Mouse (Mus musculus): ENCODE results near the gene Pcx. TPM values are rescaled to one million over a fixed set of nuclear protein-coding genes. Genes with fewer than 3 reads are reported as not detected.

Pcx gene
- polyA plus RNA-seq, 1 experiment = 41.9 TPM

DNA sequence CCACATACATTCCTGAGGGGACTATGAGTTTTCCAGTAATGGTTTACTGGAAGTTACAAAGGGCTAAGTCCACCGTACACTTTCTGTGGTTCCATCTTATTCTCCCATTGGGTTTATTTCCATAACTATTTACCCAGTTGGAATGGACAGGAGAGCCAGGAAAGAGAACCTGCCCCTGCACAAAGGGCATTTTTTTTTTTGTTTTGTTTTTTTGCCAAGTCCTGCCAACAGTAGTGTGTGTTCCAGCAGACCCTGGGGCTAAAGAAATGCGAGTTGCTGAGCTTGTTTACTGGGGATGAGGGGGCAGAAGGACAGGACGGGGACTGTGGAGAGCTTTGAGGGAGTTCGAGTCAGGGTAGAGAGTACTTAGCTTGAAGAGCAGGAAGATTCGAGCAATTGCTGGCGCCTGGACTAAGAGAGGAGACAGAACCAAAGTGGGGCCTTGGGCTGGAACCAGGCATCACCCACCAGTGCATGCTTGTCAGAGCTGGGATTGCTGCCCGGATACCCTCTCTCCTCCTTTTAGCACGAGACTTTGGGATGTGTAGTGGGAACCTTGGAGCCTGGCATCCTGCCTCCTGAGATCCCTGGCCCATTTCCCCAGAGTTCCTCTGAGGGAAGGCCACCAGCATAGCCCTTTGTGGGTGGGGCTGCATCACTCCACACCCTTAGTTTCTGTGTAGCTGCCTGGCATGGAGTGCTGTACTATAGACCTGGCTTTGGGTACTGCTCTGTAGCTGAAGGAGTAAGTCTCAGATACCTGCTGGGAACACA lies 47.7 kb downstream of the Pcx start:
- DNase-seq = no peak
- no peaks in the 10 kb centered on the region for H3K36me3 ChIP-seq (ENCODE audit: control insufficient read depth, insufficient read depth, low read length)
- no peaks in the 10 kb centered on the region for H3K4me1 ChIP-seq (replicated peaks; ENCODE audit: control insufficient read depth, insufficient read depth, low read length)
- H3K27me3 ChIP-seq (ENCODE audit: control insufficient read depth, insufficient read depth, low read length) = no peaks in the 10 kb centered on the region
- 86% methylated on average over 8 of the region's 8 CpGs for WGBS
- no peak overlapping the region for H3K4me3 ChIP-seq (ENCODE audit: control insufficient read depth, insufficient read depth, low read length)
- H3K27ac ChIP-seq (ENCODE audit: control insufficient read depth, insufficient read depth, low read length) = no peak overlapping the region
- TF ChIP-seq CTCF (IDR thresholded peaks at IDR 0.05; ENCODE audit: borderline replicate concordance, control insufficient read depth, extremely low read depth, insufficient read depth, low read length, poor library complexity) (no peak), POLR2A (IDR thresholded peaks at IDR 0.05; ENCODE audit: control insufficient read depth, extremely low read depth, insufficient read depth, low read length, poor library complexity) (no peak)

- H3K4me1 ChIP-seq (replicated peaks; ENCODE audit: control insufficient read depth, insufficient read depth, low read length) = no peaks in the 10 kb centered on the region
- DNase-seq = no peak
- no peak overlapping the region for H3K4me3 ChIP-seq (ENCODE audit: control insufficient read depth, insufficient read depth, low read length)
- no peaks in the 10 kb centered on the region for H3K36me3 ChIP-seq (ENCODE audit: control insufficient read depth, insufficient read depth, low read length)
- H3K27ac ChIP-seq (ENCODE audit: control insufficient read depth, insufficient read depth, low read length) = no peak overlapping the region
- WGBS = 97% methylated on average over 3 of the region's 3 CpGs
- TF ChIP-seq CTCF (IDR thresholded peaks at IDR 0.05; ENCODE audit: borderline replicate concordance, control insufficient read depth, extremely low read depth, insufficient read depth, low read length, poor library complexity) (no peak), POLR2A (IDR thresholded peaks at IDR 0.05; ENCODE audit: control insufficient read depth, extremely low read depth, insufficient read depth, low read length, poor library complexity) (no peak)
- no peaks in the 10 kb centered on the region for H3K27me3 ChIP-seq (ENCODE audit: control insufficient read depth, insufficient read depth, low read length)
These were observed 48.3 kb downstream of the Pcx start for GRCm38 (mm10) chr19:4558570-4558955.

GRCm38 (mm10) chr19:4559011-4559410 lies 48.7 kb downstream of the Pcx start:
- Histone ChIP-seq H3K36me3 (ENCODE audit: control insufficient read depth, insufficient read depth, low read length) (no peaks in the 10 kb centered on the region), H3K4me3 (ENCODE audit: control insufficient read depth, insufficient read depth, low read length) (no peak overlapping the region), H3K27ac (ENCODE audit: control insufficient read depth, insufficient read depth, low read length) (no peak overlapping the region), H3K27me3 (ENCODE audit: control insufficient read depth, insufficient read depth, low read length) (no peaks in the 10 kb centered on the region), H3K4me1 (replicated peaks; ENCODE audit: control insufficient read depth, insufficient read depth, low read length) (no peaks in the 10 kb centered on the region)
- WGBS = 70% methylated on average over 3 of the region's 3 CpGs
- no peak for DNase-seq
- TF ChIP-seq CTCF (IDR thresholded peaks at IDR 0.05; ENCODE audit: borderline replicate concordance, control insufficient read depth, extremely low read depth, insufficient read depth, low read length, poor library complexity) = no peak
- no peak for TF ChIP-seq POLR2A (IDR thresholded peaks at IDR 0.05; ENCODE audit: control insufficient read depth, extremely low read depth, insufficient read depth, low read length, poor library complexity)

DNA sequence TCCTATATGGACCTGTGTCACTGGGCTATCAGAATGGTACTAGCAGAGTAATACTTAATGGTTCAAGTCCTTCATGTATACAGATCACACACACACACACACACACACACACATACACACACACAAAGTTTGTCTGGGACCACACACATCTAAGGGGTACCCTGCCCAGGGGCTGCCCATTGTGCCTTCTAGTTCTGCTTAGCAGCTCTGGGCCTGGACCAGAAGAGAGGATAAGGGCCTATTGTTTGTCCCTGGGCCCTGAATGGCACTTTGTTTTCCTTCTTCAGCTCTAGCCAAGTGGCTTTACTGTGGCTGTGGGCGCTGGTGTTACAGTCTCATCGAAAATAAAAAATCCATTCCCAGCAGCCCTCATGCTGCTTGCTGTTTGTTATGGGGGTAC lies 49.3 kb downstream of the Pcx start:
- Histone ChIP-seq H3K36me3 (ENCODE audit: control insufficient read depth, insufficient read depth, low read length) (no peaks in the 10 kb centered on the region), H3K27me3 (ENCODE audit: control insufficient read depth, insufficient read depth, low read length) (no peaks in the 10 kb centered on the region), H3K4me3 (ENCODE audit: control insufficient read depth, insufficient read depth, low read length) (no peak overlapping the region), H3K27ac (ENCODE audit: control insufficient read depth, insufficient read depth, low read length) (no peak overlapping the region), H3K4me1 (replicated peaks; ENCODE audit: control insufficient read depth, insufficient read depth, low read length) (no peaks in the 10 kb centered on the region)
- WGBS = 94% methylated on average over 2 of the region's 2 CpGs
- no peak for DNase-seq
- TF ChIP-seq CTCF (IDR thresholded peaks at IDR 0.05; ENCODE audit: borderline replicate concordance, control insufficient read depth, extremely low read depth, insufficient read depth, low read length, poor library complexity) (no peak), POLR2A (IDR thresholded peaks at IDR 0.05; ENCODE audit: control insufficient read depth, extremely low read depth, insufficient read depth, low read length, poor library complexity) (no peak)

- H3K27me3 ChIP-seq (ENCODE audit: control insufficient read depth, insufficient read depth, low read length) = no peaks in the 10 kb centered on the region
- H3K4me3 ChIP-seq (ENCODE audit: control insufficient read depth, insufficient read depth, low read length) = no peak overlapping the region
- 90% methylated on average over 5 of the region's 5 CpGs for WGBS
- H3K27ac ChIP-seq (ENCODE audit: control insufficient read depth, insufficient read depth, low read length) = no peak overlapping the region
- H3K4me1 ChIP-seq (replicated peaks; ENCODE audit: control insufficient read depth, insufficient read depth, low read length) = no peaks in the 10 kb centered on the region
- TF ChIP-seq CTCF (IDR thresholded peaks at IDR 0.05; ENCODE audit: borderline replicate concordance, control insufficient read depth, extremely low read depth, insufficient read depth, low read length, poor library complexity) (no peak), POLR2A (IDR thresholded peaks at IDR 0.05; ENCODE audit: control insufficient read depth, extremely low read depth, insufficient read depth, low read length, poor library complexity) (no peak)
- no peaks in the 10 kb centered on the region for H3K36me3 ChIP-seq (ENCODE audit: control insufficient read depth, insufficient read depth, low read length)
- no peak for DNase-seq
These were observed 49.9 kb downstream of the Pcx start for GRCm38 (mm10) chr19:4560205-4560604.

DNA sequence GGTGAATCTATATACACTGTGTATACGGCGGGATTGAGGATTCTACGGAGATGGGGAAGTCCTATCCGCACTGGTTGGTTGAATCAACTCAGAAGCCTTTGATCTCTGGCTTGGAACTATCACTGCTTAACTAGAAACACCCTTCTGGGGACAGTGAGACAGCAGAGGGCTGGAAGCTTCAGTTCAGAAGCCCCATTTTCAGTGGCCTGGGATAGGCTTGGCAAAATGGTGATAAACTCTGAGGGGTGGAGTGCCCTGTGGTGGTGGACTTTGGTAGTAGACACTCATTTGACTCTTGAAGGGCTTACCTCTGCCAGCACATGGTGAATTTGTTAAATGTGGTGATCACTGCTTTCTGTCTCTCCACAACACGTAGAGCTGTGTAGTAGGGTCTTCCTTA lies 55.4 kb downstream of the Pcx start:
- Histone ChIP-seq H3K27ac (ENCODE audit: control insufficient read depth, insufficient read depth, low read length) (no peak overlapping the region), H3K4me1 (replicated peaks; ENCODE audit: control insufficient read depth, insufficient read depth, low read length) (no peaks in the 10 kb centered on the region), H3K27me3 (ENCODE audit: control insufficient read depth, insufficient read depth, low read length) (no peaks in the 10 kb centered on the region), H3K4me3 (ENCODE audit: control insufficient read depth, insufficient read depth, low read length) (no peak overlapping the region), H3K36me3 (ENCODE audit: control insufficient read depth, insufficient read depth, low read length) (no peaks in the 10 kb centered on the region)
- no peak for DNase-seq
- WGBS = 97% methylated on average over 5 of the region's 5 CpGs
- TF ChIP-seq CTCF (IDR thresholded peaks at IDR 0.05; ENCODE audit: borderline replicate concordance, control insufficient read depth, extremely low read depth, insufficient read depth, low read length, poor library complexity) (no peak), POLR2A (IDR thresholded peaks at IDR 0.05; ENCODE audit: control insufficient read depth, extremely low read depth, insufficient read depth, low read length, poor library complexity) (no peak)

All from thymus, adult 2 months (tissue).